Mouse (Mus musculus): ENCODE data around the gene Dnajb2.

The Dnajb2 gene

DNA sequence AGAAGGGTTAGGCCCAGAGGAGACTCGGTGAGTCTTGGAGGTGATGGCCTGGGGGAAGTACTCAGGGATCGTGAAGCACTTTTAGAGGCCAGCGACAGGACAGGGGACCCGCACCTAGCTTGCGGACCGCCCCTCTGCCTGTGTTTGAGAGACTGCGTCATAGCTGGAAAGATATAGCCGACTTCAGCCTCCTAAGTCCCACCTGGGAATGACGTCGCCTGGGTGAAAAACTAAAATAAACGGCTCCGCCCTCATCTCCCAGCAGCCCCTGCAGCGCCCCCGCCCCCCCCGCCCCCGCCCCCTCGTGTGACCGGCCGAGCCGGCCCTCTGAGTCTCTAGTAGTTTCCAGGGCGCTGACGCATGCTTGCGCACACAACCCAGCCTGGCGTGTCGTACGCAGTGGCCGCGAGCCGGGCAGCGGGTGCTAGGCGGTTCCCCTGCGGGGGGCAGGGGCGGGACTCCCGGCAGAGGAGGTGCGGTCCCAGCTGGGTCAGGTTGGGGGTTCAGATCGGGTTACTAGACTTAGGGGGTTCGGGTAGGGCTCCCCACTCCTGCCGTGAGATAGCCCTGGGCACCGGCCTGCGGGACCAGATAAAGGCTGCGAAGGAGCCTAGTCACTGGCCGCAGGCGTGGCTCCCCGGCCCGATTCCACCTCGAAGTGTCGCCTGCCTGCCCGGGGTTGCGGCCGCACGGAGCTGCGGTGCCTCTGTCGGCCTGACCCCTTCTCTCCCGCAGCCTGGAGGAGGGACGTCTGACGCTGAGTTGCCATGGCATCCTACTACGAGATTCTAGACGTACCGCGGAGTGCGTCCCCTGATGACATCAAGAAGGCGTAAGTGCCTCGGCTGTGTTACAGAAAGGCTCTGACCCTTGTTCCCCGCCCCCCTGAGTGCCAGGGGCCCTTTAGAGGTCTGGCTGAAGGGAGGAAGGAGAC is at the start of gene Dnajb2:
Dnajb2 (plus strand) TSS at position 290 of the 934 bp plus-strand sequence.
- in situ Hi-C loops (cut with MboI): no loop called here

DNA sequence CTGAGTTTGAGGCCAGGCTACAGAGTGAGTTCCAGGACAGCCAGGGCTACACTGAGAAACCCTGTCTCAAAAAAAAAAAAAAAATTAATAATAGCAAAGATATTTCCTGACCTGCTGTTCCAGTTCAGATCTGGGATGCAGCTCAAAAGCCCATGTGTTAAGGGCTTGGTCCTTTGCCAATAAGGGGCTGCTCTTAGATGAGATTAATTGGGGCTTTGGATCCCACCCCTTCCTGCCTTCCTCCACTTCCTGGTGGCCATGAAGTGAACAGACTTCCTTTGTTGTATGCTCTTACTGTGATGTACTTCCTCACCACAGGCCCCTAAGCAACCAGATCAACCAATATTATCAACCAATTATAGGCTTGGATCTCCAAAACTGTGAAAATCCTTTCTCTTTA is 49.1 kb upstream of the Dnajb2 start:
- in situ Hi-C loops (cut with MboI): no loop called here

DNA sequence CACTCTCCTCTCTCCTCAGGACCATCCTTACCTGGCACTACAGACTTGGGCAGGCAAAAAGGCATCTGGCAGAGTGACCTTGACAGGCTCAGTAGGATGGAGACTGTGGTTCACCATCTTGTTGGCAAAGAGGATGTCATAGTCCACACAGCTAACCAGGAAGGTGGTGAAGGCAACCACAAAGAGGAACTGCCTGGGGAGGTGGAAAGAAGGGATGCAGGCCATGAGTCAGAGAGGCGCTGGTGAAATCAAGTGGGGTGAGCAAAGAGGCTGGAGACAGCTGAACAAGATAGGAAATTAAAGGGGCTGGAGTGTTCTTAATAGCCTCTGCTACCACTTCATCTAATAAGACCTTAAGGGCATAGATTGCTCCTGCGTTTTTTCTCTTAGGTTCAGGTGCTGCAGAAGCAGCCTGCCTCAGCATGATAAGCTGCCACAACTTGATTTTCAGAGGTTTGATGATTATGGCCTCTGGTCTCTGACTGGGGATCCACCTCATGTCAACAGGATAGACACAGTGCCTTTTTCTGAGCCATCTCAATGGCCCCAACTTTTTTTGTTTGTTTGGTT is 48.2 kb upstream of the Dnajb2 start:
- in situ Hi-C loops (cut with MboI): no loop called here

DNA sequence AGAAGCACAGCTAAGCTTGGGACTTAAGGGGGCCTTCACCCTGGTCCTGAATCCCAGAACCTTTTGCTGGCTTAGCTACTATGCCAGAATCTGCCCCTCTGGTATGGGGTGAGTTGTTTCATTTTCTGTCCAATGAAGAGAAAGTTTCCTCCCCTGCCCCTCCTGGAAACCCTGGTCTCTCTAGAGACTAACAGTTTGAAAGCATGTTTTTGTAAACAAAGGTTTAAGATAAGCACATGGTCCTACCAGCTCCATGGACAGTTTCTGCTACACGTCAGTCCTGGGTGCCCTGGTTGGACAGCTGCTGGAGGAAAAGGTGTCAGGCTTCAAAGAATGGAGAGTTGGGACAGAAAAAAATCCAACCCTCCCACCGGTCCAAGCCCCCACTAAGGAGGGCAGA is 45.6 kb upstream of the Dnajb2 start:
- in situ Hi-C loops (cut with MboI): no loop called here

DNA sequence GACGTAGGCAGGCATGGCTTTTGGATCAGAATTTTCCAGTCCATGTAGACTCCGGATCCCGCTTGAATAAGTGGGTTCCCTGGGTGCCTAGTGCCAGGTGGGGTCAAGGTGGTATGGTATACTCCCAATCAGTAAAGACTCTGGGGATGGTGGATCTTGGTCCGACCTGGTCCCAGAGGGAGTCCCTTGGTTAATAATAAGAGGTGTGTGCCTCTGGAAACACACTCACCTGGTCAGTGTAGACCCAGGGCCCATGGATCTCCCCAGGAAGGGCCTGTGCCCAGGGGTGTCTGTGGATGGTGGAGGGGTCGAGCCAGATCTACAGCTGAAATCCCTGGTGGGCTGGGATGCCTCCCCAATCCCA is 45.0 kb upstream of the Dnajb2 start:
- in situ Hi-C loops (cut with MboI): no loop called here

DNA sequence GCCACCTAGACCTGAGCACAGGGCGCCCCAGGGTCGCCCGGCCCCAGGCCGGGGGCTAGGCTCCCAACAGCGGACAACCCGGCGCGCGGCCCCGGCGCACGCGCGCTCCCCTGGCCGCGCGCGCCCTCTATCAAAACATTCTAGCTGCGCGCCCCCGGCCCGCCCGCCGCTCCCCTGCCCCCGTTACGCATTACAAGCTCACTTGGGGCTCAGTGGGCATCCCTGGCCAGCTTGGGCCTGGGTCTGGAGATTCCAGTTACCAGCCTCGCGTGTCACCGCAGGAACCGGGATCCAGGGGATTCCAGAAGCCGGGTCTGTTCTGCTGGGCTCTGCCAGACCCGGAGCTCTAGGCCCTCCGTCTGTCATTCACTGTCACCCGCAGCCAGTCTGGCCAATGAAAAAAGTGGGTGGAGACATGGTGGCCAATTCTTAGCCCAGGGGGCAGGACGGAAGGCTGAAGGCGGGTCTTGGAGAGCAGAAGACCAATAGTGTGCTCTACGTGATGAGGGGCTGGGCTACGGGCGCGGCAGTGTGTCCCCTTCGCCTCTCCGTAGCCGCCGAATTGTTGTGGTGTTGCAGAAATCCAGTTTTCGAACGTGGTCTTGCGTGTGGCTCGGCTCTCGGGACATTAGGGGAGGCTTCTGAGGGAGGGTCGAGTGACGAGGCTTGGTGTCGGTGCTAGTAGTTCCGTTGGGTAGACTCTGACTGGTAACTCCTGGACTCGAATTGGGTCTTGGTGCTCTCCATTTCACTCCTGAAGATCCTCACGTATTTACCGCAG is 44.4 kb upstream of the Dnajb2 start, which contains the start of the genes Ankzf1 and Atg9a:
Ankzf1 (plus strand) TSS at position 530 of the 781 bp plus-strand sequence.
Atg9a (minus strand) TSS at position 575 of the 781 bp plus-strand sequence.
- in situ Hi-C loops (cut with MboI): no loop called here

DNA sequence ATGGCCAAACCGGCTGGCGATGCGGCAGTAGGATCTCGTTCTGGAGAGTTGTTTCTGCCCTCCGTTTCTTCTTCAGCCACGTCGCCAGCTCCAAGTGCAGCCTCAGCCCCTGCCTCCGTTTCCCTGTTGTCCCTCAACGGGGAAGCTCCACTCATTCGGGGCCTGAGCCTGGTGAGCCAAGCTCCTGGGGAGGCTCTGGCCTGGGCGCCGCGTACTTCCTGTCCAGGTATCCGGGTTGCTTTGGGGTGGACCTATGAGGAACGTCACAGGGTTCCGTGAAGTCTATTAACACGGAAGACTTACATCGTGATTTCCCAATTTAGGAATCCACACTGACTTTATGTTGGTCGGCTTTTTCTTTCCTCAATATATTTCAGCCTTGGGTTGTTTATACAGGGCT is 43.8 kb upstream of the Dnajb2 start:
- in situ Hi-C loops (cut with MboI): no loop called here

DNA sequence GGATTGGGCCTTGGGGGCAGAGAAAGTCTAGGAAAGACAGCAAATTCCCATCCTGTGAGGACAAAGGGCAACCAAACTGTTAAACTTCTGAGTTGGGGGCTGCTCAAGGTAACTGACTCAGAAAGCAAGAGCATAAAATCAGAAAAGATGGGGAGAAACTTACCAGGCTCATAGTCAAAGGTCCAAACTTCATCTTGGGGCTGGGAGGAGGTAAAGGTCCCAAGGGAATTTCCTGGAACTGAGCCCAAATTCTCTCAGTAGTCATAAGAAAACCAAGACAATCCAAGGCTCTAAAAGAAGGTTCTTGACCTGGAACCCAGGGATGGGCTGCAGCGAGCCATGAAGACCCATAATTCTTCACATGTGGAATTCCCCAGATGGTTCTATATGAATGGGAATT is 35.0 kb upstream of the Dnajb2 start:
- in situ Hi-C loops (cut with MboI): no loop called here

DNA sequence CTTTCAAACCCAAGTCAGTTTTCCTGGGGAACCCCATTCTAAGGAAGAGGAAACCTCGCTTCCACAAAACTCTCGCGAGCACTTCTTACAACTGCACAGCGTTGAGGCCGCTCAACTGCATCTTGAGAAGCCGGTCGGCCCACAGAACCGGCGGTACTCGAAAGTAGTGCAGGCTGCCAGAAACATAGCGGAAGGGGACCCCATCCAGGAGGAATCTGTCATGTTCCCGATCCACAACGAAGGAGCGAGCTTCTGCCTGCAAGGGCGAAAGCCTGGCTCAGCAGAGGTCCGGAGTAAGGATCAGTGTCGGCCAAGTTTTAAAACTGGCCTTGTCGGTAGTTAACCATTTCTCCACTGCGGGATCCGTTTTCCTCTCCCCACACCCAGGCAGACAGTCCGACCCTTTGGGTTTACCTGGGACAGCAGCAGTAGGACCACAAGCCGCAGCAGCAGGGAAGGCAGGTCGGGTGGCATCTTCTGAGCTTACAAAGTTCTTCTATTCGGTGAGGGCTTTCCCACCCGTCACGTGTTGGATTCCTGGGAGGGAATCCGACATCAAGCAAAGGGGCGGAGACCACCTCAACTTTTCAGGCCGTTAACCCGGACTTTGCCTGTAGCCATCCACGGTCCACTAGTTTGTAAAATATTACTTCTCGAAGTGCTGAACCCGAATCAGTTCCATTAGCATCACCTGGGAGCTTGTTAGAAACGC is 27.1 kb upstream of the Dnajb2 start:
- in situ Hi-C loops (cut with MboI): no loop called here

DNA sequence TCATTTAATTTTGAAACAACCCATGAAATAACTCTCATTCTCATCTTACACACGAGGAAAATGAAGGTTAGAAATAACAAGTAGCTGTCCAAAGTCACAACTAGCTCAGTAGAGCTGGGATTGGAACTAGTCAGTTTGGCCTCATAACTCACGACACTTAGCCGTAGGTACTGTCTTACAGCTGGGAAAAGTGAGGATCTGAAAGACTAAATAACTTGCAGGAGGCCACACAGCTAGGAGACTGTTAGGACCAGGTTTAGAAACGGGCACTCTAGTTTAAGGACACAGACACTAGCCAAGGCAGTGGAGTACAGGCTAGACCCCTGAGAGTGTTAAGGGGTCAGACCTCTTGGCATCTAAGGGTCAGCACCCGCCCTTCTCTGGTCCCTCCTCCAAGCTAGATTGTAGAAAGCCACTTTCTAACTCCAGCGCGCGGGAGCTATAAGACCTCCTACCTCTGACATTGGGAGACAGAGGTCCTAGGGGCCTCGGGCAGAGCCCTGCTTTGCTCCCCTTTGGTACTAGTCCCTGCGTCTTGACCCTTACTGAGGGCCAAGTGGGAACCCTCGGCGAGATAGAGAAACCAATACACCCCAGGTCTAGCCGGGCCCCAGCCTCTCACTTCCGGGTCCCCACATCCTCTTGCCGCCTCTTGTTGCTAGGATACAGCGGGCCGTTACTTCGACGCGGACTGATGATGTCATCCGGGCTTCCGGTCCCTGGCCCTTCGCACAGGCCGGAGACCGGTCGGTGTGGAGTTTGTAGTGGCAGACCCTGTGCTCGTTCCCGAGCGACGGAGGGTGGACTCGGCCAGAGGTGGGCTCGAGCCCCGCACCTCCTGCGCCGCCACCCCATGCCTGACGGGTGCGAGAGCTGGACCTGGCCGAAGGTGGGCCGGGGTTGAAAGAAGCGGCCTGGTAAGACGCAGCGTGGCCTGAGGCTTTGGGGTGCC is 25.8 kb upstream of the Dnajb2 start, which contains the start of the genes Glb1l and Stk16:
Glb1l (minus strand) TSS at position 678 of the 952 bp plus-strand sequence.
Stk16 (plus strand) TSS at position 703 of the 952 bp plus-strand sequence.
- in situ Hi-C loops (cut with MboI): no loop called here

DNA sequence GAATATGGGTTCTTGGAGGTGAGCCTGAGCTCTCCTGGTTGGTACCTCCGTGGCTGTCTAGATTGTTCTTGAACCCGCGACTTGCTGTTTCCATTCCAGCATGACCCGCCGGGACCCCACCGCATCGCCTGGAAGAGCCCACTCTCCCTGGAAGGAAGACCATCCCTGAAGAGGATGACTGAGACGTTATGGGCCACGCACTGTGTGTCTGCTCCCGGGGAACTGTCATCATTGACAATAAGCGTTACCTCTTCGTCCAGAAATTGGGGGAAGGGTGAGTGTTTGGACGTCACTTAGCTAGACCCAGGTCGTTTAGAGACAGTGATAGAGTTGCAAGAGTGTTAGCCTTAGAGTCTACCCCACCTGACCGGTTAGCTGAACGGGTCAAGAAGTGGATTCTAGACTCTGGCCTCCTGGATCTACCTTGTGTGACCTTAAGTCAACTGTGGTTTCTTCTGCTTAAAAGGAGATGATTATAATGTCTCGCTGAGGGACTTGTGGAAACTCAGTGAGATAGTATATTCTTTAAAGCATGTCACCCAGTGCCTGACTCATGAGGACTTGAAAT is 25.0 kb upstream of the Dnajb2 start:
- in situ Hi-C loops (cut with MboI): no loop called here

DNA sequence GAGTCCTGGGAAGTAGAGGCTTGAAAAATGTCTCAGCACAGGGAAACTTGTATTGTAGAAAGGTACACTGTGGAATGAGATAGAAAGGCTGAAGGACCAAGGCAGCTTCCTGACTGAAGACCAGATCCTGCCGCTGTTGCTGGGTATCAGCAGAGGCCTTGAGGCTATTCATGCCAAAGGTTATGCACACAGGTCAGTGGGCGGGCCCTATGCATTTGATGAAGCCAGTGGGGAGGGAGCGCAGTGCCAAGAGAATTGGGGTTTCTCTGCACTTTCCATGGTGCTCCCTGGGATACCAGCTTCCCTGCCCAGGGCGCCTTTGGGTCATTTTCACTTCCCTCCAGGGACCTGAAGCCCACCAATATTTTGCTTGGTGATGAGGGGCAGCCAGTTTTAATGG is 23.7 kb upstream of the Dnajb2 start:
- in situ Hi-C loops (cut with MboI): no loop called here

DNA sequence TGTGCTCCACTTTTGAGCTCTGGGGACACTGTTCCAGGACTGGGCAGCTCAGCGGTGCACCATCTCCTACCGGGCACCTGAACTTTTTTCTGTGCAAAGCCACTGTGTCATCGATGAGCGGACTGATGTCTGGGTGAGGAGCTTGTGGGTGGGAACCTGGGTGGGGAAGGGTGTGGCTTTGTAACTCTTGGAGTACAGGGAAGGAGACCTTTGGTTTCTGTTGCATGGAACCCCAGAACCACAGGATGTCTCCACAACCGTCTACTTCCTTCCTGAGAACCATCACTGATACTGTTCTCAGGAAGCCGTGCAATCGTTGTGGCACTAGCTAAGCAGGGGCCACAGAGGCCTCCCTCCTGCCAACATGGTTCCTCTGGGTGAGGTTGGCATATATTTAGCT is 23.1 kb upstream of the Dnajb2 start:
- in situ Hi-C loops (cut with MboI): no loop called here

DNA sequence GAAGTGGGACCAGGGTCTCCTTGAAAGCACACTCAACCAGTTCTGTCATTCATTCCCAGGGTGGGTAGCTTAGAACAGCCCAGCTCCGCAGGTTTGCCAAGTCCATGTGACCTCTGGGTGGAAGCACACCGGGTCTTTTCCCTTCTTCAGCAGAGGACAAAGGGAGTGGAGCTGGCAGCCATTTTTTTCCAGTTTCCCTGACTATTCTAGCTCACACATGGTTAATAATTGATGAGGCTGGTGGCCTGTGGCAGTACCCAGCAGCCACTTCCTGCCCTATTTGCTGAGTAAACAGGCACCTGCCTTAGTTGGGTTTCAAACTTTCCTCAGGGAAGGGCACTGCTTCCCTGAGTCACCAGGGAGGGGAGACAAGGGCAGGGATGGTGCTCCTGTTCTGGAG is 21.8 kb upstream of the Dnajb2 start:
- in situ Hi-C loops (cut with MboI): no loop called here

DNA sequence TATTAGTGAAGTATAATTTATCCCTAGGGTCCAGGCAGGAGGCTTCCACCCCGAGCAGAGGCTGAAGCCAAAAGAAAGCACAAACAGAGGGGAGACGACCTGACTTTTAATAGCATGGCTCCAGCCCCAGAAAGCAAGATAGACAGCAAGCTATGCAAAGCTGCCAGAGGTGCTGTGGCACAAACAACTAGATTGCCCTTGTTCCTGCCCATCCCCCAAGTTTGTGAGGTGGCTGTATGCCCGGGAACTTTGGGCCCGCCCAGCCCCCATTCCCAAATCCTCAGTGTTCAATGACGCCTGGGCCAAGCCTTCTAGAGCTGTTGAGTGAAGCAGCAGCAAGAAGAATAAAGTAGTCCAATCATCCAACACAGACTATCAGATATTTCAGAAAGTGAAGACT is 21.3 kb upstream of the Dnajb2 start:
- in situ Hi-C loops (cut with MboI): no loop called here

DNA sequence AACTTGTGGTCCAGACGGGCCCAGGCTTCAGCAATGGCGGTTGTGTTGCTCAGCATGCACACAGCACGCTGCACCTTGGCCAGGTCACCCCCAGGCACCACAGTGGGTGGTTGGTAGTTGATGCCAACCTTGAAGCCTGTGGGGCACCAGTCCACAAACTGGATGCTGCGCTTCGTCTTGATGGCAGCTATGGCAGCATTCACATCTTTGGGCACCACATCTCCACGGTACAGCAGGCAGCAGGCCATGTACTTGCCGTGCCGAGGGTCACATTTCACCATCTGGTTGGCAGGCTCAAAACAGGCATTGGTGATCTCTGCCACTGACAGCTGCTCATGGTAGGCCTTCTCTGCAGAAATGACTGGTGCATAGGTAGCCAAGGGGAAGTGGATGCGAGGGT is 20.4 kb upstream of the Dnajb2 start:
- in situ Hi-C loops (cut with MboI): no loop called here

DNA sequence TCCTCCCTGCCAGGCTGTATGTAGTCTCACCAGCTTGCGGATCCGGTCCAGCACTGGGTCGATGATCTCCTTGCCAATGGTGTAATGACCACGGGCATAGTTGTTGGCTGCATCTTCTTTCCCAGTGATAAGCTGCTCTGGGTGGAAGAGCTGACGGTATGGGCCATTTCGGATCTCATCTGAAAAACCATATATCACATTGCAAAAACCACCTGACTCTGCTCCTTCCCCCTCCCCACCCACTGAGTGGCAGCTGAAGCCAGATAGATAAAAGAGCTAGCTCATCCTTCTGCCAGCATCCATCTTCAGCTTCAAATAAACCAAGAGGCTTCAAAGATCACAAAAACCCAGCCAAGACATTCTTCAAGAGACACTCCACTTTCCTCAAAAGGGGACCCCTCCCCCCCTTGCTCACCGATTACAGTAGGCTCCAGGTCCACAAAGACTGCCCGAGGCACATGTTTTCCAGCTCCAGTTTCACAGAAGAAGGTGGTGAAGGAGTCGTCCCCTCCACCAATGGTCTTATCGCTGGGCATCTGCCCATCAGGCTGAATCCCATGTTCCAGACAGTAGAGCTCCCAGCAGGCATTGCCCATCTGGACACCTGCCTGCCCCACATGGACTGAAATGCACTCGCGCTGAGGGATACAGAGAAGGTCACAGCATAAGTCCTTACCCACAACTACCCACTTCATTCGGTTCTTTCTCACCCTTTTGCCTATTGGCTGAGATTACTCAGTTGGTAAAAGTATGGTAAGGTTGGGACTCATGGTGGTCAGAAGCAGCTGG is 19.2 kb upstream of the Dnajb2 start:
- in situ Hi-C loops (cut with MboI): no loop called here

DNA sequence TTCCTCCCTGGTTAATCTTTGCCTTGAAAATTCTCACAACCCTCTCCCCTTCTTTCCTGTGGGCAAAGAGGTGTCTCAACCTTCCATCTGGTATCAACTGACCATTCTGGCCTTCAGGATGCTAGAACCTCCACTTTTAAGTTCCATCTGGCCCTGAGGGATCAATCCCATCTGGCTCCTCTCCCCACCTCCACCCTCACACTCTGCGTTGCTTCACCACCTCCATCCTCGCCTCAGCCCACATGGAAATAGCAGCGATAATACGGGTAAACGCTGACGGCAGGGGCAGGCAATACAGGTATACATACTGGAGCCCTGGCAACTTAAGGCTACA is 18.3 kb upstream of the Dnajb2 start:
- in situ Hi-C loops (cut with MboI): no loop called here

DNA sequence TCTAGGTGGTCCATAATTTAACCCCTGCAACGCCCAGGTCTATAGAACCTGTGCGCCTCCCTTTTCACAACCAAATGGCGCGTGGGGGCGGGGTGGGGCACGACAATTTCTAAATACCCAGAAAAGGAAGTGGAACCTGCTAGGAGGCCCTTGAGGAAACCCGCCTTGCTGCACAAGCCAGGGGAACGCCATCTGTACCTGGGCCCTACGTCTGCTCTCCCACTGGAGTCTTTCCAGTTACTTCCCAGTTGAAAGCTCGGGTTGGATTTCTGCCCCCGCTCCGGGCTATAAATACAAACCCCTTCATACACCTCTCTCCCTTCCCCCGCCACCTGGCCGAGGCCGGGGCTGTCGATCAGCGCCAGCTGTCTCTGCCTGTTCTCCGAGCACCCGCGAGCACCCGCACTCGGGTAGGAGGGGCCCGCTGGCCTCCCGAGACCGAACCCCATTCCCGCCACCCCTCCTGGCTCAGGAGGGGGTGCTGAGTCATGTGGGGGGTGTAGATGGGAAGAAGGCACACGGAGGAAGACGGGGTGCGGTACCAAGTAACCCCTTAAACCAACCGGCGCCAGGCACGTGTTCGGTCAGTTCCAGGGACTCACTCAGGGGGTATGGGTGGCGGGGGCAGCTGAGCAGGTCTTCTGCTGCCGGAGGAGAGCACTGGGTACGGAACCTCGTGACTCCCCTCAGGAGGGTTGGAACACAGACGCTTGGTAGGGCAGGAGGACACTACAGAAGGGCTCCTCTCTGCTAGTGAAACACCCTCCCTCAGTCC is 17.8 kb upstream of the Dnajb2 start:
- in situ Hi-C loops (cut with MboI): no loop called here

All from mature B cell (primary cell).